ENCODE assay signal across 9 mouse cellular contexts in the genomic region with DNA sequence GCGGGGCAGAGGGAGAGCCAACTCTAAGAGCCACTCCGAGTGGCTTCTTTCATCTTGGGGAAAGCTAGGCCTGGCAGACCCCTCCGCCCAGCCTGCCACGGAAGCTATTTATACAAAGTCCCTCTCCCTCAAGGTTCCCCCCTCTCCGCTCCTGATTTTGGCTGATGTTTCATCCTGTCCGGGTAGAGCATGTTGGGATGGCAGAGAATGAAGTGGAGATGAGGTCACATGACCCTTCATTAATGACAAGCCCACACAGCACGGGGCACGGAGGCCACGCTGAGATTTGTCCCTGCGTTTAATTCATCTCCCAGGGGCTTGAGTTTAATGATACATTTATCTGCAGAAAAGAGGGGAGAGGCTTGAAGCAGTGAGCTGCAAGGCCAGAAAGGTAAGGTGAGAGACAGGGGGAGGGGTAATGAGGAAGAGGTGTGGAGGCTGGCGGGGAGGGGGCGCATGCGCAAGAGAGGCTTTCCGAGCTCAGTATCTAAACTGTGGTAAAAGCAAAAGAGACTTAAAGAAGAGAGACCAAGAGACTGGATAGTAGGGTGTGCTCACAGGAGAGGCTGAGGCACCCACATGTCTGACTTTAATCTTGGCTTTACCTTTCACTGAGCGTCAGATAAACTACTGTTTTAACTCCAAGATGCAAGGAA.
DNase-seq lines count a peak whose midpoint lies in the region; ATAC-seq and TF ChIP-seq lines count a peak whose summit lies in the region.
"Had no signal": no experiment of that assay in that cellular context is flagged by ENCODE, and none has a peak within 500 bp of the region (broad histone marks: within the 10 kb centered on the region; RNA-seq: fewer than 3 reads in every experiment).

No protein-coding gene starts in this region.

- TF ChIP-seq CTCF in heart, adult 2 months (IDR thresholded peaks at IDR 0.05), result no peak
- no peak for TF ChIP-seq CTCF in brain, embryonic 14.5 days (IDR thresholded peaks at IDR 0.05; ENCODE audit: borderline replicate concordance, extremely low read depth, insufficient read depth, insufficient read length)

- ATAC-seq in heart, embryonic 15.5 days (replicated peaks; ENCODE audit: insufficient number of reproducible peaks, insufficient read depth, low FRiP score, low read depth), result no peak
- peak; percentile 41; the same call in 1 of the 2 replicates for ATAC-seq in hindbrain, embryonic 12.5 days (ENCODE audit: low FRiP score)
- peak; percentile 43; the same call in 1 of the 2 replicates for ATAC-seq in midbrain, embryonic 16.5 days

- H3K36me3 ChIP-seq in heart, embryonic 15.5 days, result no peaks in the 10 kb centered on the region
- H3K36me3 ChIP-seq in heart, adult 2 months (ENCODE audit: control insufficient read depth, insufficient read depth, low read length), result no peaks in the 10 kb centered on the region
- no peaks in the 10 kb centered on the region for H3K36me3 ChIP-seq in hindbrain, embryonic 12.5 days
- H3K36me3 ChIP-seq in midbrain, embryonic 16.5 days (ENCODE audit: control insufficient read depth, insufficient read depth, low read length), result no peaks in the 10 kb centered on the region

- DNase-seq in heart, adult 2 months, result no peak
- peak; percentile 82 for DNase-seq in brain, embryonic 14.5 days (ENCODE audit: low read depth)
- DNase-seq in urinary bladder, postnatal 10 days (ENCODE audit: low spot score), result no peak
- DNase-seq in adrenal gland, adult 2 months, result no peak
- DNase-seq in ovary, postnatal 36 days (ENCODE audit: low spot score), result no peak
- DNase-seq: kidney, adult 2 months had no signal

- no peak overlapping the region for H3K9ac ChIP-seq in heart, embryonic 15.5 days
- H3K9ac ChIP-seq in heart, adult 2 months (ENCODE audit: low read depth, low read length), result no peak overlapping the region
- no peak overlapping the region for H3K9ac ChIP-seq in hindbrain, embryonic 12.5 days
- no peak overlapping the region; the same call in 1 of the 2 replicates for H3K9ac ChIP-seq in midbrain, embryonic 16.5 days (ENCODE audit: low read depth, low read length)

- peaks cover 5% of the 10 kb centered on the region for H3K4me1 ChIP-seq in heart, embryonic 15.5 days (replicated peaks)
- no peaks in the 10 kb centered on the region for H3K4me1 ChIP-seq in heart, adult 2 months (ENCODE audit: control insufficient read depth, insufficient read depth, low read length)
- peaks cover 25% of the 10 kb centered on the region for H3K4me1 ChIP-seq in hindbrain, embryonic 12.5 days
- peaks cover 27% of the 10 kb centered on the region for H3K4me1 ChIP-seq in midbrain, embryonic 16.5 days (ENCODE audit: control insufficient read depth, insufficient read depth, low read length)

- peak overlapping the region; percentile 51 for H3K4me2 ChIP-seq in heart, embryonic 15.5 days
- peak overlapping the region; percentile 18; the same call in 1 of the 2 replicates for H3K4me2 ChIP-seq in hindbrain, embryonic 12.5 days (replicated peaks)
- peak overlapping the region; percentile 22 for H3K4me2 ChIP-seq in midbrain, embryonic 16.5 days (ENCODE audit: low read length)

- no peaks in the 10 kb centered on the region for H3K79me2 ChIP-seq in heart, adult 2 months (replicated peaks; ENCODE audit: control insufficient read depth, insufficient read depth, low read length)

- intact Hi-C loops in heart, adult 2 months (cut with DNase I), result no loop called here

- H3K27ac ChIP-seq in heart, embryonic 15.5 days, result no peak overlapping the region
- H3K27ac ChIP-seq in heart, adult 2 months, result no peak overlapping the region
- no peak overlapping the region; the same call in 1 of the 2 replicates for H3K27ac ChIP-seq in hindbrain, embryonic 12.5 days
- H3K27ac ChIP-seq in midbrain, embryonic 16.5 days (ENCODE audit: low read length), result peak overlapping the region; percentile 91

- TF ChIP-seq EP300 in heart, adult 2 months (IDR thresholded peaks at IDR 0.05; ENCODE audit: insufficient read depth, low read depth, low read length), result no peak

- no peaks in the 10 kb centered on the region for H3K27me3 ChIP-seq in heart, embryonic 15.5 days
- no peaks in the 10 kb centered on the region; the same call in 1 of the 2 replicates for H3K27me3 ChIP-seq in heart, adult 2 months (ENCODE audit: control insufficient read depth, insufficient read depth, low read length)
- H3K27me3 ChIP-seq in hindbrain, embryonic 12.5 days, result peaks cover 5% of the 10 kb centered on the region; the same call in 1 of the 2 replicates
- H3K27me3 ChIP-seq in midbrain, embryonic 16.5 days (ENCODE audit: control insufficient read depth, insufficient read depth, low read depth, low read length), result no peaks in the 10 kb centered on the region

- WGBS in heart, embryonic 15.5 days, result 24% methylated on average over 15 of the region's 15 CpGs
- WGBS in heart, adult 2 months, result 37% methylated on average over 15 of the region's 15 CpGs
- WGBS in hindbrain, embryonic 12.5 days, result 35% methylated on average over 15 of the region's 15 CpGs
- WGBS in midbrain, embryonic 16.5 days, result 29% methylated on average over 15 of the region's 15 CpGs

- no peaks in the 10 kb centered on the region for H3K9me3 ChIP-seq in heart, embryonic 15.5 days (replicated peaks)
- H3K9me3 ChIP-seq in hindbrain, embryonic 12.5 days (replicated peaks), result no peaks in the 10 kb centered on the region
- H3K9me3 ChIP-seq in midbrain, embryonic 16.5 days (replicated peaks; ENCODE audit: control insufficient read depth, low read length, poor library complexity, severe bottlenecking), result no peaks in the 10 kb centered on the region

- no peak for TF ChIP-seq POLR2A in heart, adult 2 months (IDR thresholded peaks at IDR 0.05; ENCODE audit: insufficient read depth, low read depth, low read length)
- TF ChIP-seq POLR2A in brain, embryonic 14.5 days (IDR thresholded peaks at IDR 0.05; ENCODE audit: borderline replicate concordance, extremely low read depth, insufficient read depth, insufficient read length, poor library complexity, severe bottlenecking), result no peak

- peak overlapping the region; percentile 29 for H3K4me3 ChIP-seq in heart, embryonic 15.5 days
- no peak overlapping the region for H3K4me3 ChIP-seq in heart, adult 2 months
- H3K4me3 ChIP-seq in hindbrain, embryonic 12.5 days, result no peak overlapping the region
- no peak overlapping the region for H3K4me3 ChIP-seq in midbrain, embryonic 16.5 days (ENCODE audit: low read depth, low read length)
